ENCODE assay signal across 8 mouse cellular contexts in the genomic region with DNA sequence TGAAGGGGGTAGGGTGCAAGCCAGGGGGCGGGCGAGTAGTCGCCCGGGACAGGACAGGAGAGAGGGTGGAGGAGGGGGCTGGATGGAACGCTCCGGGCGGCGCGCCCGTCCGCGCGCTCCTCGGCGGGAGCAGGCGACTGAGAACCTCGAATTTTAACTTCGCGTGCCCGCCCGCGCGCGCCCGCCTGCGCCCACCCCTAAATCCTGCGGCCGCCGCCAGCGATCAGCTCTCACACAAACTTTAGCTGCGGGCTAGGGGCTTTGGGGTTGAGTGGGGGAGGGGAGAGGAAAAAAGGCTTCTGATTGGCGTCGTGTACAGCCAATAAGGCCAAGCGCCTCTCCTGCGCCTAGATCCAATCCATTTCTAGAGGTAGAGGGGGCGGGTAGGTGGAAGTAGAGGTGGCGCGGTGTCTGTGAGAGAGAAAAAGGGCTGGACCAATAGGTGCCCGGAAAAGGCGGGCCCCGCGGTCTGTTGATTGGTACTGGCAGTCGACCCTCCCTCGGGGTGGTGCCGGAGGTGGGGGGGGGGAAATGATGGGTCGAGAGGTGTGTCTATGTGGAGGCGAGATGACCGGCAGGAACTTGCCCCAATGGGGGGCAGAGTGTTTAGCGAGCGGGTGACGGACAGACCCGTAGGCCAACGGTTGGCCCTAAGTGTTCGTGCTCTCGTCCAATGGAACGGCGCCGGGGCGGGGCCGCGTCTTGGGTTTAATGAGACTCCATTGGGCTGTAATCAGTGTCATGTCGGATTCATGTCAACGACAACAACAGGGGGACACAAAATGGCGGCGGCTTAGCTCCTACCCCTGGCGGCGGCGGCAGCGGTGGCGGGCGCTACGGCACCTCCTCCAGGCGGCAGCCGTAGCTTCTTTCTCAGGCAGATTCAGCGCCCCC. TPM values are rescaled to one million over a fixed set of nuclear protein-coding genes. Genes with fewer than 3 reads are reported as not detected.
DNase-seq lines count a peak whose midpoint lies in the region; ATAC-seq and TF ChIP-seq lines count a peak whose summit lies in the region.

No protein-coding gene starts in this region.

- DNase-seq in ZHBTc4 (ENCODE audit: low read depth, low spot score) = peak; percentile 100
- peak; percentile 100 for DNase-seq in gastrocnemius, adult 2 months
- peak; percentile 100 for DNase-seq in hindbrain, postnatal 0 days (ENCODE audit: low spot score)
- peak; percentile 98 to 100 for DNase-seq in left cerebral cortex, adult 2 months (ENCODE audit: extremely low spot score in 1 of 2, low spot score in 2 of 2)
- DNase-seq in right cerebral cortex, adult 2 months (ENCODE audit: low spot score in 2 of 2) = peak; percentile 100
- DNase-seq in urinary bladder, postnatal 14 days (ENCODE audit: low spot score) = peak; percentile 100

- peak overlapping the region; percentile 78 for H3K4me2 ChIP-seq in hindbrain, postnatal 0 days (ENCODE audit: low read depth, low read length)

- WGBS in hindbrain, postnatal 0 days = under 1% methylated on average over 67 of the region's 75 CpGs

- intact Hi-C loops in gastrocnemius, adult 2 months (cut with DNase I) = loop anchor here (5.0 kb wide), 1 partner anchor 247 kb away; no protein-coding TSS in a partner anchor
- intact Hi-C loops in left cerebral cortex, adult 2 months (cut with DNase I) = loop anchor here (2.0 to 10.0 kb wide), 3 partner anchors 110 to 363 kb away; a partner anchor contains a TSS

- H3K36me3 ChIP-seq in hindbrain, postnatal 0 days (ENCODE audit: insufficient read depth, low read length) = no peaks in the 10 kb centered on the region

- H3K27ac ChIP-seq in gastrocnemius, adult 2 months = peak overlapping the region; percentile 100
- peak overlapping the region; percentile 98 for H3K27ac ChIP-seq in hindbrain, postnatal 0 days
- peak overlapping the region; percentile 100 for H3K27ac ChIP-seq in left cerebral cortex, adult 2 months

- H3K4me3 ChIP-seq in gastrocnemius, adult 2 months = peak overlapping the region; percentile 93
- peak overlapping the region; percentile 84 for H3K4me3 ChIP-seq in hindbrain, postnatal 0 days (ENCODE audit: low read length)
- peak overlapping the region; percentile 90 for H3K4me3 ChIP-seq in left cerebral cortex, adult 2 months

- peak; percentile 88 for ATAC-seq in common myeloid progenitor, adult 5-6 weeks (replicated peaks; ENCODE audit: low read depth, poor library complexity, severe bottlenecking)
- ATAC-seq in hindbrain, postnatal 0 days = peak; percentile 96
- peak; percentile 89 for ATAC-seq in megakaryocyte, adult 5-6 weeks (ENCODE audit: poor library complexity, severe bottlenecking)

- TF ChIP-seq CTCF in gastrocnemius, adult 2 months (IDR thresholded peaks at IDR 0.05) = peak; percentile 13; the same call in 1 of the 2 replicates
- peak; percentile 51 for TF ChIP-seq CTCF in hindbrain, postnatal 0 days (IDR thresholded peaks at IDR 0.05; ENCODE audit: low read depth)
- peak; percentile 18 for TF ChIP-seq CTCF in left cerebral cortex, adult 2 months (IDR thresholded peaks at IDR 0.05)

- no peaks in the 10 kb centered on the region for H3K27me3 ChIP-seq in hindbrain, postnatal 0 days (ENCODE audit: insufficient read depth, low read length)

- peak overlapping the region; percentile 92 for H3K9ac ChIP-seq in hindbrain, postnatal 0 days (replicated peaks; ENCODE audit: low read length)

- H3K4me1 ChIP-seq in hindbrain, postnatal 0 days (ENCODE audit: insufficient read depth, low read length) = no peaks in the 10 kb centered on the region

- no peaks in the 10 kb centered on the region for H3K9me3 ChIP-seq in hindbrain, postnatal 0 days (ENCODE audit: low read length)

RNA-seq across cellular contexts. Expression of a gene that starts 19.2 kb away (rescaled TPM):
- total RNA-seq in common myeloid progenitor, adult 5-6 weeks (2017) = 17.4 and 20.8 TPM in 2 replicates
- total RNA-seq in gastrocnemius, adult 2 months (2021) = 10 to 100 TPM; 22.2 to 26.0 TPM
- total RNA-seq in hindbrain, postnatal 0 days (2014; rRNA removed) = 20.8 and 33.0 TPM in 2 replicates
- polyA plus RNA-seq in hindbrain, postnatal 0 days (2015; fragmentation: Nextera tagmentation; extraction: Ambion mirVana) = 13.7 and 15.2 TPM in 2 replicates
- 100 to 1,000 TPM; 117 to 118 TPM for total RNA-seq in left cerebral cortex, adult 2 months (2021)
- total RNA-seq in megakaryocyte, adult 5-6 weeks (2015) = 12.9 and 13.0 TPM in 2 replicates
- 6.1 and 6.5 TPM in 2 replicates for total RNA-seq in megakaryocyte, adult 5-6 weeks (2017)

Comparison
In these comparisons a context has a peak if more than half of its experiments do, and no peak if none do; other contexts are left out.
1. Peak in every context shown above with its lines: DNase-seq, ATAC-seq, H3K4me3 ChIP-seq and H3K27ac ChIP-seq.